Mouse (Mus musculus) T-helper 2 cell (primary cell): ENCODE results near the gene Map2.

ENCODE experiments used
- in situ Hi-C: fragments of 300-600 bp; cut with MboI, MseI; formaldehyde crosslinking; loops from one replicate; pipeline ENCODE4 v1.15.1; 2025; ENCODE audit warnings: high pct_unique_total_duplicates

Map2 gene

DNA sequence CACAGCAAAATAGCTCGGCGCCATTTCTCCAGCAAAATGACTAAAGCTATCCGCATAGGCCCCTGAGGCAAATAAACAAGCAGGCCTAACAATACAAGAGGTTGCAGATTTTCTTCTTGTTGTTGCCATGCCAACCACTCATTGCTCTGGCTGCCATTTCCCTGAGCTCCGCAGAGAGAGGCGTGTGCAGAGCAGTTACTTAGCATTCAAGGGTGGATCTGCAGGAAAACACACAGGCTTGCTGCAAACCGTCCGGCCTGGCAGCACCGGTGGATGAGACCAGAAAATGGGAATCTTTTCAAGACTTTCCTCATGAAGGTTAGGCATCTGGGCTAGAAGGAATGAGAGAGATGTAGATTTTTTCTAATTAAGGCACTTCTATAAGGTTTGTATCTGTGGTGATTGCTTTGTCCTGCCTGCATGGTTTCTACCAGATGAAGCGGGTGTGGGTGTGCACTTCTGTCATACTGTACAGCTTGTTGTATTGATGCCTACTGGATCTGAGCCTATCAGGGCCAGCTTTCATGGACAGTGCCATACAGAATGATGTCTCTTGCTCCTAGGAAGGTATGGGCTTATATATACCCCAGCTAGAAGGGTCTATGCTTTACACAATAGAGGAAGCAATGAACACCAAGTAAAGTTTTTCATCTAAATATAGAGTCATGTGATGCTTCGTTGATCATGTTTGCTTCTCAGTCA is 211.8 kb downstream of the Map2 start:
- in situ Hi-C loops: no loop called here

DNA sequence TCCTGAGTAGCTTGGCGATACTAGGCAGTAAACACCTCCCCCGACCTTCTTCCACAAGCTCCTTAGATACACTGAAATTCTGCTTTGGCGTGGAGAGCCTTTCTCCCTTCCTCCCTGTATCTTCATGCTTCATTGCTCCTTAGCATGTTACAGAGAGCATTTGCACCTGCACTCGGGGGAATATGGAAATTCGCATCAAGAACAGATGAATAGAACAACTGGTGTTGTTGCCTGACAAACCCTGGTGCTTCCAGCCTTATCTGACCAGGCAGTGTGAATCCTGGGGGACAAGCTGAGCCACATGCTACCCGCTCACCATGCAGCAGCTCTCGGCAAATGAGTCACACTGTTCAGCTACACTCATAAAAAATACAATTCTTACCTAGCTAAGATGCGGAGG is 213.5 kb downstream of the Map2 start:
- in situ Hi-C loops: no loop called here

DNA sequence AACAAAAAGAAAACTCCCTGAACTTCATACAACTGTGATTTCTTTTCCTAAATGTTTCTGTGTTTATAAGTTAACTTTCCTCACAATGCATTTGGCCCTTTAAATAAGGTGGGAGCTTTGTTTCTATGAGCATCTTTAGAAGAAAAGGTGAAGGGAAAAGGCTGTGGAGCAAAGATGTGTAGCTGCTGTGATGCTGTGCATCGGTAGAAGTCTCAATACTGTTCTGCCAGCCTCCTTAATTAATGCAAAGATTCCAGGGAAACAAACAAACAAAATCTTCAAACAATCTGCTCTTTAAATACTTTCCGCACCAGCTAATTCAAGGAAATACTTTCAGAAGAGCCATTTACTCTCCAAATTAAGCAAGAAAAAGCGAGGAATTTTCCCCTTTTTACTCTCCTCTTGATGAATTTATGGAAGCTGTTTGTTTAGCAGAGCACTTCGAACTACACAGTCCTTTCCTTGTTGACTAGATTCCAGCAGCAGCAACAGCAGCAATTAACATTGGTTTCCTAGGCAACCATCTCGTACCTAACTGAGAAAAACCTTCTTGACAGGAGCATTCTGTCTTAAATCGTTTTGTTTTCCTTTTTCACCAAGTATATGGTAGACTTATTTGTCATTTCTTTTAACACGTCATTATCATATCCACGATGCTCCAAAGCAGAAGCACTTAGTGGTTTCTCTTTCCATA is 220.0 kb downstream of the Map2 start:
- in situ Hi-C loops: no loop called here

DNA sequence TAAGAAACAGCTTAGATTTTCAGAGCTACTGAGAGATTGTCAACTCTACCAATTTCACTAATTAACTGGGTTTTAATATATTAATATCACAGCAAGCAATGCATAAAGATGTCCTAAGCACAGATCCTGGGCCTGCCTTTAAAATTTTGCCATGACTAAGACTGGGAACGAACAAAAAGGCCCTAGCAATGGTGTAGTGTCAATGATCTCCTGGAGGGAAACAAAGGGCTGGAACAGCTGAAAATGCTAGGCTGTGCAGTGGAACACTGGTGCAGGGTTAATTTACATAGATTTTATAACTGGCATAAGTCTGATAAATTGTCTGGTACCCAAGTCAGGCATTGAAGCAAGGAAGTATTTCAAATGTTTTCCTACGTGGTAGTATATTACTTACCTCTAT is 220.8 kb downstream of the Map2 start:
- in situ Hi-C loops: no loop called here

DNA sequence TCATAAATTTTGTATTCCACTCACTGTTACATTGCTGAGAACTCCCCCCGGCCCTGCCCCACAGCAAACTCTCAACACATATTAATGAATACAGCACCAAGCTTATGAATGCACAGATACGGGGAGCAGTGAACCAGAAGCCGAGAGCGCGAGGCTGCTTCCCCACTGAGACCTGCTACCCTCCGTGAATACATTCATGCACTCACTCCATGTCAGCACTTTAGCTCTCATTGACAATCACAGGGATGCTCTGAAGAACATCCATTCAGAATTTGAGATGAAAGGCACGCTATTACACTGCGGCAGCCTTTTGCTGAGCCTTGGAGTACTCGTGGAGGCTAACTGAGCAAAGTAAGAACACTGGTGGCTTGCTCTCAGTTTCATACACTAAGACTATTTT is 226.8 kb downstream of the Map2 start:
- in situ Hi-C loops: no loop called here

DNA sequence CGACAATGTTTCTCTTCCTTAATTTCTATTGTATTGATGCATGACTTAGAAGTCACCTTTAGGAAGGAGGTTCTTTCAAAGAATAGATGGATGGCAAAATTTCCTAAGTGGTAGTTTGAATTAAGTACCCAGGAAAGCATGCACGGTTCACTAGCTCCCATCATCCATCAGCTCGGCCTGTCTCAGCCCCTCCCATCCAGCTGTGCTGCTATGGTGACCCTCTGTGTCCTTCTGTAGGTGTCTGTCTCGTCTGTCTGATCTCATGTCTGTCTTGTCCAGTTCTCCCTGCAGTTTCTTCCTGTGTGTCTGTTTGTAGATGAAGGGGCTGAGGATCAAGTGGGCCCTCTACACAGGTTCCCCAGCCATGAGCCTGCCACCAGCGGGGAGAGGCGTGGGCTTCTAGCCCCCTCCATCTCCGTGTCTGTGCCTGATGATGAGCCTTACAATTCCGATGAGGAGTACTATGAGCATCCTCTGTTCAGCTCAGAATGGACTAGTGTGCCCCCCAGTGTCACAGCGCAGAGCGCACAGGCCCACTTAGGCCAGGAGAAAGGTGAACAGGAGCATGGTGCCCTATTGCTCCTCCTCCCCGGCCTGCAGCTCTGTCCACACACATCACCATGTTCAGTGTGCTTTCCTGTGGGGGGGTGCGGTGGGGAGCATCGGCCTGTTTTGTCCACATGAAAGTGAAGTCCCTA is 232.3 kb downstream of the Map2 start:
- in situ Hi-C loops: no loop called here

DNA sequence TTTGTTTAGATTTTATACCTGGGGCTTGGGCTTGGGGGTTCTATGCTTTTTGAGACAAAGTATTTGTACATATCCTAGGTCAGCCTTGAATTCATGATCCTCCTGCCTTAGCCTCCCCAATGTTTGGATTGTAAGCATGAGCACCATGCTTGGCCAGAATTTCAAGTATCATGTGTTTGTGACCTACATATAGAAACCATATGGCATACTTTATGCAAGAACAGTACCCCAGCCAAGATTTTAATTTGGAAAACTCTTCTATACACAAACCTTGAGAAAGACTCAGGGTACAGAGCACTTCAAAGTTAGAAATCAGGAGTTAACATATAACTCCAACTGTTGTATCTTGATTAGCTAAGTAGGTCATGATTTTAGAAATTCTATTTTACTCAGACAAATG is 243.3 kb downstream of the Map2 start:
- in situ Hi-C loops: no loop called here

DNA sequence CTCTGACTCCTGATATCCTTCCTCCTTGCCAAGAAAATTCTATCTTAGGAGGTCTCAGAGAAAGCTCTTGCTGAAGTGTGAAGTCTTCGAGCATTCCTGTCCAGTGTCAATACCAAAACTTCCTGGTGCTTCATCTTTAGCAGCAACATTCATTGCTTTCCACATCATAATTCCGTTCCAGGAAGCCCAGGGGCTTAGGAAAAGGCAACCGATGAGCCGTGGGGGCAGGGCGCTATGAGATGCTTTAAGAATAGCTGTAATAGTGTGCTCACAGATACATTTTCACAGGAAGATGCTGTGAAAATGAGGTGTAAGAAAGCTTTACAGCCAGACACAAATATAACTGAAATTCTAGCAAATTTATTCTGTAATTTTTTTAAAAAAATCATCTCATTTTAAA is 251.0 kb downstream of the Map2 start:
- in situ Hi-C loops: no loop called here

DNA sequence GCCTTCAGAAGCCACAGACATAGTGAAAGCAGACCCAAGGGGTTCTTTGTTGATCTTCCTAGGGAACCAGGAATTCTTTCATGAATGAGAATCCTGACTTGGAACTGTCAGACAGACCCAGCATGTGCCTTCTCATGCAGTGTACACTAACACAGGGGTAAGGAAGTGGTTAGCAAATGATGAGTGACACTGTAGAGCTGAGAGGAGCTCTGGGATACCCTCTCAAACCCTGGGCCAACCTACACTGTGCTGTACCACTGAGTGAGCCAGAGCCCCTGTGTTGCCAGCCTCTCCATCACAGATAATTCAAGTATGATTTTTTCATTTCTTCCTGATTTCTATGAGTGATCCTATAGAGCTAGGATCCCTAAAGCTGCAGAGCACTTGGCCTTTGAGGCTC is 255.9 kb downstream of the Map2 start:
- in situ Hi-C loops: no loop called here

DNA sequence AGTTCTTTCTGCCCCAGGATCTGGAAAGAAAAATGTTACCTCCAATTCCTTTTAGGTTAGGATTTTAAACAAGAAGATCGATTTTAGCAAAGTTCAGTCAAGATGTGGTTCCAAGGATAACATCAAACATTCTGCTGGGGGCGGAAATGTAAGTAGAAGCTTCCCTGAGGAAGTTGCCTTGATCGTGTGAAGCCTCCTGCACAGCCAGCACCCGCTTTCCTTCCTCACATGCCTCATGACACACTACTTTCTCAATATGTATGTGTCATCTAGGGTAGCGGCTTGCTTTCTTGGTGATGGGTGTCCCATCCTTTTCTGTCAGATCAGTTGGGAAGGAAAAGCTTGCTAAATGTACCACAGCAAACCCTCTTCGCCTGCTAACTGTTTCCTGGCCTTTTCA is 256.4 kb downstream of the Map2 start:
- in situ Hi-C loops: no loop called here

DNA sequence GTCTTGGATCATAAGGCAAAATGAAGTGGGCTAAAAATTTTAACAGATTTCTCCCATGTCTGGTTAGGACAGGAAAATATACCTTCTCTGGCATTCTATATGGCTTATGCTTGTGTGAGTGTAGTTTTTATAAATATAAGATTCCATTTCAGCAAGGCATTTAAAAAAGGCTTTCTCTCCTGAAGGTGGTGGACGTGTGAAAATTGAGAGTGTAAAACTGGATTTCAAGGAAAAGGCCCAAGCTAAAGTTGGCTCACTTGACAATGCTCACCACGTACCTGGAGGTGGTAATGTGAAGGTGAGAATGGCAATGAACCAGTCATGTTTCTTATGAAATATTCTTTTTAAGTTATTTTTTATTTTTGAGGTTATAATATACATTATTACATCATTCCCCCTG is 263.0 kb downstream of the Map2 start:
- in situ Hi-C loops: no loop called here

DNA sequence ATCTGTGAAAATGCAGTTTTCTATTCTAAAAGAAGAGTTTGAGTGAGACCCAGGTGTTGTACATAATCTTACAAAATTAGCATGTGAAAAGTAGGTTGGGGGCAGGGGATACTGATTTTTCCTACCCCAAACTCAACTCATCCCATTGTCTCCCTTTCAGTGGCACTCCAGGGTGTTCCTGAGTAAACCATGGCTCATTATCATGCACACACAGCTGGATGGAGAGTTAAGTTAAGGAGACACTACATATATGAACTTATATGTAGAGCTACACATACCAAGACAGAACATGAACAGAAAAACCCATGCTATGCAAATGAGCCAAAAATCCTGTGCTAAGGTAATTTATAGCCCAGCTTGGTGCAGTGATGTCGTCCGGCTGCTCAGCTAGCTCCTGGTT is 267.8 kb downstream of the Map2 start:
- in situ Hi-C loops: no loop called here

DNA sequence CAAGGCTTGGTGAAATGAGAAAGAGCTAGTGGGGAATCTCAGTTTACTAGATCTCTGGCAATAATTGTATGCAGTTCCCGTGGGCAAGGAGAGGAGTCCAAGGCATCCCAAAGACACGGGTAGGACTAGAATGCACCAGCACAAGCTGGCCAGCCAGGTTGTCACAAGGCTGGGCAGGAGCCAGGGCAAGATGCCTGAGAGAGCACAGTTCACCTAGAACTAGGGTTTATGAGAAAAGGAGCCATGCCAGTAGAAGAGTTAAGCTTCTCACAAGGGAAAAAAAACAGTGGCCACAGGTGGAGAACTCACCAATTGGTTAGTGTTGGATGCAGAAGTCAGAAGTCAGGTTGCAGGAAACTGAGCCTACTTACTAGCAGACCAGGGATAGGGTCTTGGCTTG is 274.4 kb downstream of the Map2 start:
- in situ Hi-C loops: no loop called here

DNA sequence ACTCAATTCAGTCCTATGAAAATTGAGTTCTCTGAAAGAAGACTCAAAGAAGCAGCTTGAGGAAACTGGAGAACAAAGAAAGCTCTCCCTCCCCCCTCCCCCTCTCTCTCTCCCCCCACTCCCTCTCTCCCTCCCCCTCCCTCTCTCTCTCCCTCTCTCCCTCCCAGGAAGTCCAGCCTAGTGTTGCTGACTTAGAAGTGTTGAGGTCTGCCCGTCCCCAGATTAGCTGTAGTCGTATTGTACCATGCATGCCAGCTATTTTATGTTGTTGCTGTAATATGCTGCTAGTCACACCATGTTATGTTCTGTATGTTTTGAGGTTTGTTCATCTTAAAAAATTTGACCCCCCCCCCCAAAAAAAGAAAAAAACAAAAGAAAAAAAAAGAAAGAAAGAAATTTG is 281.5 kb downstream of the Map2 start:
- in situ Hi-C loops: no loop called here

DNA sequence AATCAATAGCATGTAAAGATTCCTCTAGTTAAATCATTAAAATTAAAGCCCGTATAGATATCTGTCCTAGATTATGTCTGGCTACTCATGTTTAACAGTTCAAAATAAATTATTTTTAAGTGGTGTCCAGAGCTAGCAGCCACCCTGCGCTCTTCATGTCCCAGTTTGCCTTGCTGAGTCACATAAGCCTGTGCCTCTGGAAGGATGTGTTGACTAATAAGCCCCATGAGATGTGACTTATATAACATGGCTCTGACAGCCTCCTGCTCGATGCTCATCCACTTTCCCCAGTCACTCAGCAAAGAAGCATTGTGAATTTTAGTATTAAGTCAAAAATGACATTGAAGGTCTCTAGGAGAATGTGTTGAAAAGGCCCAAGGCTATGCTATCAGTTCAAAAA is 282.7 kb downstream of the Map2 start:
- in situ Hi-C loops: no loop called here

DNA sequence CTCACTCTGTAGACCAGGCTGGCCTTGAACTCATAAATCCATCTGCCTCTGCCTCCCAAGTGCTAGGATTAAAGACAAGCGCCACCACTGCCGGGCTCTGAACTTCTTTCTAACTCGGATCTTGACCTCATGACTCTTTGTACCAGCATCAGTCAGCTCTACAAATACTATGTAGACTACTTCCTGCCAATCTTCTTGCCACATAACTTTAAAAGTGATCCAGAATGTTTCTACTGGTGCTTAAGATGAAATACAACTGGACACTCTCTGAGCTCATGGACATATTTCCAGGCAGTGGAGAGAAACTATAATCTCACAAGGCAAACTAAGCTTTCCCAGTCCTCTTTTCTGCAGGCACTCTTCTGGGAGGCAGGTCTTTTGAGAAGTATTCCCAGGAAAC is 284.3 kb downstream of the Map2 start:
- in situ Hi-C loops: no loop called here

DNA sequence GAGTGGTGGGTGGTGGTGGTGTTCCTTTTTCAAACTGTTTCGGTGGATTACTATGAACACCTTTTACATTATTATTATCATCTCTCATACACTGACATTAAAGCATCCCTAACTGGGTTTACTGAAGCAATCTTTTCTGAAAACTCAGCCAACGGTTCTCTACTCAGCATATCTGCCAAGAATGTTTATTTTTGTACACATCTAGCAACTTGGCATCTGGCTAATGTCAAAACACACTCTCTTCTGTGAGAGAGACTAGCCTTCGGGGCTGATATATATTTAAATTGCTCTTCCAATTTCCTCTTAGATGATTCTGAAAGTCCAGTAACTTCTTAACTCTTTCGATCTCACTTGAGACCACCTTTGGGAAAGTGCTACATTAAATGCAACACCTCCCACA is 285.8 kb downstream of the Map2 start:
- in situ Hi-C loops: no loop called here

DNA sequence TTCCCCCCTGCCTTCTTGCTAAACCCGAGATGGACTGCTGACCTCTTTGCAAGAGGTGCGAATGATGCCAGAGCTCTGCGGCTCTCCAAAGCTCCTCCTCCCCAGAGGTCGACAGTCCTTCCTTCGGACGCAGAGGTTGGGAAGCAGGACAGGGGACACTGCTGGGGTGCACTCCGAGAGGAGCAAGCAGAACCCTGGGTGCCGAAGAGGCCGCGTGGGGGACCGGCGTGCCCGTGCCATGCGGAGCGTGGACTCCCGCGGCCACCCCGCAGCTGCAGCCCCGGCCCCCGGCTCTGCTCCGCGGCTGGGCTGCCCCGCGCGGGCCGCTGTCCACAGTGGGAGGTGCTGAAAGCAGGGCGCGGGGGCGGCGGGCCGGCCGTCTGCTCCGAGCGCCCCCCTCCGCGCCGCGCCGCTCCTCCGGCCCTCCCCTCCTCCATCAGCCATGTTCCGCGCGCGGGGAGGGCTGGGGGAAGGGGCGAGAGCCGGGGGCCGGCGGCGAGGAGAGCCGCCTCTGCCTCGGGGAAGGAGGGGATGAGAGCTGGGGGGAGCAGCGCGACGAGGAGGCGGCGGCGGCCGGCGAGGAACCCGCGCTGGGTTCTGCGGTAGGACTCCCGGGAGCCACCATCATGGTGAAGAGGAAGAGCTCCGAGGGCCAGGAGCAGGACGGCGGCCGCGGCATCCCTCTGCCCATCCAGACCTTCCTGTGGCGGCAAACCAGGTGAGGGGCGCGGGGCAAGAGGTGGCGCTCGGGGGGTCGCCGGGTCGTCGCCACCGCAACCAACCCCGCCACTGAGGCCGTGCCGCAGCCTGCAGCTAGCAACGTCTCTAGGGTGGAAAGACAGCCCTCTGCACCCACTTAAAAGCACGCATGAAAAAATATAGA is 293.0 kb downstream of the Map2 start, which contains the start of gene Unc80:
Unc80 (plus strand) TSS at position 547 of the 883 bp plus-strand sequence.
- in situ Hi-C loops: no loop called here

DNA sequence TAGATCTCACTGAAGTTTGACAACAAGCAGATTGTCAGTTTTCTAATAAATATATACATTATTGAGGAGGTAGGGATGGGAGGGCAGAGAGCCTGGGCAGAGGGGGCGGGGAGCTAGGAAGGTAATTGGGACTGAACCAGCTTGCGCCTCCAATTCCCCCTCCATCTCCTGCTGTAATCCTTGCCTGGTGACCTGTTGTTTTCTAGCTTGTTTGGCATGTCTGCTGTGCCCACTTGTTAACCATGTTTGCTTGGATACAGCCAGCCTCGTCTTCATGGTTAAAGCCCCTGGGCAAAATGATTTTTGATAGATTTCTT is 293.6 kb downstream of the Map2 start:
- in situ Hi-C loops: no loop called here

DNA sequence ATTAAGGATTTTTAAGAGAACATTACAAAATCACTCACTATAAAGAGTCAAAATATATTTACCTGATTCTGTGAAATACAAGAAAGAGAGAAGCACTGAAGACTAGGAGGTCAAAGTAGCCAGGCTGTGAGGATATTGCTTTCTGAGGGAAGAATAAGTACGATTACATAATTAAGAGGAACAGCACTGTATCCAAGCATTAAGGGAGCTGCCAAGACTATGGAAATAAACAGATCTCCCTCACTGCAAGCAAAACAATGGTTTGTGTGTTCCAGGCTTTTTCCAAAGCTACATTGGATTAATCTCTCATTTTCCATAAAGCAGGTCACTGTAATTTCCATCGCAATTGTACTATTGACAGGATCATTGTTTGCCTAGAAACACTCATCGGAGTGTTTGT is 307.7 kb downstream of the Map2 start:
- in situ Hi-C loops: no loop called here
